Mouse (Mus musculus): ENCODE results near the gene Rhbg.
A peak's percentile ranks its signal among the peaks of the same experiment; 100 is the strongest.

Rhbg gene

DNA sequence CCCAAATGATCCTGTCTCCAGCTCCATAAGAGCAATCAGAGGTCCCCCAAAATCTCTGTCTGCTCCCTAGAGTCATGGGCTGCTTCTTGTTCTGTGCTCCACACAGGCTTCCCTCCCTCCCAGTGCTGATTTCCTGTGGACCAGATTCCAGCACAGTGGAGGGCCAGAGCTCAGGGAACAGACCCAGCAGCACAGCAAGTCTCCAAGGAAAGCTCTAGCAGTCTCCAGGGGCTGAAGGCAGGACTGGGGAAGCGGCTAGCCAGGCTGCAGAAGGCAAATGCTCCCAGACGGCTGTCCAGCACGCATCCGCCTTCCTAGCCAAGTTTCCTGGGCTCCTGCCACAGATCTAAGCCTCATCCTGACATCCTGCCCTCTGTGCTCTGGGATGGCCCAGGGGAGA, 25.6 kb downstream of the Rhbg start:
- no peak for DNase-seq (ENCODE audit: low spot score)

DNA sequence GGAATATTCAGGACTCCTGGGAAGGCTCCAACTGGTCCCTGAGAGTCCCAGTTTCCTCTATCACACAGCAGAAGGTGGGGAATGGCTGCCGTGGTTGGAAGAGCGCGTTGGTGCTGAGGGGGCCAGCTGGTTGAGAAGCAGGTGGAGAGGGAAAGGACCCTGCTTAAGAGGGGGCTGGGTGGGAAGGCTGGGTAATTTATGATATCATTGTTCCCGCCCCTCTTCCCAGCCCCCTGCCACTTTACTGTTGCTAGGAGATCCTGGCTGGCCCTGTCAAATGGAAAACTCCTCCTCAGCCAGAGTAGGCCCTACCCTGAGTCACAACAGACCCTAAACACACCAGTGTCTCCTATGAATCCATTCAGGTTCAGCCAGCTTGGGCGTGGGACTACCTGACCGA, 26.5 kb downstream of the Rhbg start:
- DNase-seq (ENCODE audit: low spot score): no peak

DNA sequence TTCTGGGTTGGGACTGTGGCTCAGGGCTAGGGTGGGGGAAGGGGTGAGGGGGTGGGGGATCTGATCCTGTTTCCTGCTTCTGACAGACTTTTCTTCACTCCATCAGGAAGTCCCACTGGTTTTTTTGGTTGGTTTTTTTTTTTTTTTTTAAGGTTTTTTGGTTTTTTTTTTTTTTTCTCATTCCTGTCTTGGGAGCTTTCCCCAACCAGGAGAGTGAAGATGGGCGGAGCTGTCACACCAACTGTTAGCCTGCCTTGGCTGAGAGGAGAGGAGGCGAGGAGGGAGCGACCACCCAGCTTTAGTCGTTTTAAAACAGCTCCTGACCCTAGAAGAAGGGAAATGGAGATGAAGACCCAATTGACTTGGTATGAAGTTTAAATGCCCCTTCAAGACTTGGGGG, 27.2 kb downstream of the Rhbg start:
- no peak for DNase-seq (ENCODE audit: low spot score)

DNA sequence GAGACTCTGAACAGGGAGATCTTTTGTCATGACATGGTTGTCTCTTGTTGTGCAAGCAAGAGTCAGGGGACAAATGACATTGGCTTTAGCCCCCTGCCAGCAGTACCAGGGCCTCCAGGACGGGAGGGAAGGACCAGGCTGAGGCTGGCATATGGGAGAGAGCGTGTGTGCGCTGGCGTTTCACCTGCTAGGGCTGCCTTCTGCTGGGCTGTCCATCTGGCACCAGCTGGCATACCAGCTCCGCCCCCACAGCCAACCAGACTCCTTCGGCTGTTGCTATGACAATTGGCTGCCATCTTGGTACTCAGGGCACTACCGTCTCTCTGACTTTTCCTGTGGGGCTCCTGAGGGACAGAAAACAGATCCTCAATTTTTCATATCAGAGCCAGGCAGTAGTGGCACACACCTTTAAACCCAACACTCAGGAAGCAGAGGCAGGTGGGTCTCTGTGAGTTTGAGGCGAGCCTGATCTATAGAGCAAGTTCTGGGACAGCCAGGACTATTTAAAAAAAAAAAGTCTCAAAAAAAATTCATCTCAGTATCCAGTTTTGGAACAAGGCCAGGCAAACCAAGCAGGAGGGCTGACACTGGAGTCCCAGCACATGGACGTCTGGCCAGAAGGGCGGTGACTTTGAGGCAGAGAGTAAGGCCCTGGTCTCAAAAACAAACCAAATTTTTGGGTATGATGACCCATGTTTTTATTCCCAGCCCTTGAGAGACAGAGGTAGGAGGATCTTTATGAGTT, 28.2 kb downstream of the Rhbg start:
- no peak for DNase-seq (ENCODE audit: low spot score)

DNA sequence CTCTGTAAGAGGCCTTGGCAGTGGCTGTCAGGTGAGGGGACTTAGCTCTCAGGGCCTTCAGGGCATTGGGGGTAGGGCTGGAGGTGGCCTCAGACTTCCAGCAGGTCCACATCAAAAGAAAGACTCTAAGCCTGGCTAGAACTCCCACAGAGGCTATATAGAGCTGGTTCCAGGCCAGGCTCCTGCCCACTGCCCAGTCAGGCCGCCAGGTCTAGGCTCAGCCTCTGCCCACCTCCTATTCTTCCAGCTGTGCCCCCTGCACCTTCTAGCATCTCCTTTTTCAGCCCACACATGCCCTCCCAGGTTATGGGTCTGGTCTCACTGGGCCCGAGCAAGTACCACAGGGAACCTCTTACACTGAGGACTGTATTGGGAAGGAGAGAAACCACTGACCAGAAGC, 29.6 kb downstream of the Rhbg start:
- DNase-seq (ENCODE audit: low spot score): no peak

DNA sequence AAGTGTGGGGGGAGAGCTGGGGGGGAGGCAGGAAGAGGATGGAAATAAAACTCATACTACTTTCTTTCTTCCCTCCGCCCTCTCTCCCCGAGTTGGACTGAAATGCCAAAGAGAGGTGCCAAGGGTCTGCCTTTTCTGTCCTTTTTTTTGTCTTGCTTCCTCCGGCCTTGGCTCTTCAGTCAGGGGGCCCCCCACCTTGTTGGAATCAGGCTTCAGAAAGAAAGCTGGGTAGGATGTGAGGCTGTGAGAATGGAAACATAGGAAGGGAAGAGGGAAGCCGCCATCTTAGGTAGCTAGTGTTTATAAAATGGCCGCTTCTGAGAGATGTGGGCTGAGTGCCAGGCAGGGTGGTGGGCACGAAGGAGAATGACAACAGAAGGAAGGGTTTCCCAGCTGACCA, 32.1 kb downstream of the Rhbg start:
- DNase-seq (ENCODE audit: low spot score): no peak

DNA sequence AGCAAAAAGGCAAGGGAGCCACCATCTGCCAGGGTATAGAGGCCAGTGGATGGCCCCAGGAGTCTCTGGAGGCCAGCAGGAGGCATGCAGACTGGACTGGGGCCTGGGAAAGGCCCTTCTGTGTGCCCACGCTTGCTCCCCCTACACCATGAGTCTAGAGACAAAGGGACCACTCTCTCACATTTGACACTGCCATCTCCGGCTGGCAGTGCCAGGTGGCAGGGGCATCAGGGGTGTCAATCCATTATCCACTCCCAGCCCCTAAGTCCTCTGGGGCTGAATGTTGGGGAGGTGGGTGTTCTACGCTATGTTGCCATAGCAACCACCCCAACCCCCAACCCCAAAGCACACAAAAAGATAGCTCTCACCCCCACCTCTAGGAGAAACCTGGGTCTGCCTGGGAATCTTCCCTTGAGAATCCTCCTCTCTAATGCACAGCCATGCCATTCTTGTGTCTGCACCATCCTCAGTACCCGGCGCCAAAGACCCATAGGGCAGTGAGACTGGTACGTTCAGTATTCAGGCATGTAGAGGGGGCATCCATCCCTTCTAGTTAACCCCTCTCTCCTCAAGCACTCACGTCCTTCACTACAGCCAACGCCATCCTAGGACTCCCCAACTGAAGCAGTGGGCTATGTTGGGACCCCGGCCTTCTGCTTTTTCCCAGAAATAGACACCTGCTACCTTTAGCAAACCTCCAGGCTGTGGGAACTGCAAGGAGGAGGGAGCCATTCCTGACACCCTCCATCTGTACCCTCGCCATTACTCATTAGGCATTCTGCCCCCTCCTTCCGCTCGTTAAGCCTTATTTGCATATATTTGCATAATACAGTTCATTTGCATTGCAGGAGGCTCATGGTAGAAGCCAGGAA, 32.8 kb downstream of the Rhbg start:
- DNase-seq (ENCODE audit: low spot score): no peak

DNA sequence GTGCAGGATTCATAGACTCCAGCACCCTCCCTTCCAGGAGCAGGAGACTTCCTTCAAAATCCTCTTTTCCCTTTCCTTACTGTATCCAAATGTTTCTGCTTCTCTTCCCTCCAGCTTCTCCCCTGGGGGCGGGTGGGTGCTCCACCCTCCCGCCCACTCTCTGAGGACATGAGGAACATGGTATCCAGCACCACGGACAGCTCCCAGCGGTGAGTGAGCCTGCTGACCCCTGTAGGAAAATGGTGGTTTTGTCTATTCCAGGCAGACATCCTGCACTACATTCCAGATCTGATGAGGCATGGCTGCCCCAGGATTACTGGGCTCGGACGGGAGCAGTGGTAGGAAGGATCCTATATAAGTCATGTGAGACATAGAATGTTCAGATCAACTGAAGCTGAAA, 33.7 kb downstream of the Rhbg start:
- peak; percentile 78 for DNase-seq (ENCODE audit: low spot score)

DNA sequence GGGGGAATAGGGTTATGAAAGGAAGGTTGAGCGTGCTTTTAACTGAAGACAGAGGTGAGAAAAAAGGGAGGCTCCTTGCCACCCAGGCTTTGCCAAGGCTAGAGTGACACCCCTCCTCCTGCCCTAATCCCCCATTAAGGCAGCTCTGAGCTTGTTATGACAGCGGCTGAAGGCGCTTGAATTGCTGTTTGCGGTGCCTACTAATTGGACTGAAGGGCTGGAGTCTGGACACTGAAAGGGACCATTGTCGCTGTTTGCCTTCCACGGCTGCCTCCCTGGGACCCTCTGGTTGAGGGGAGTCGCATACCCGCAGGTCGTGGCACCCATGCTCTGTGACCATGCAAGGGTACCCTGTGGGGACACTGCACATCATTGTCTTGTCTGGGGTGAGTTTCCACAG, 34.6 kb downstream of the Rhbg start:
- DNase-seq (ENCODE audit: low spot score): no peak

DNA sequence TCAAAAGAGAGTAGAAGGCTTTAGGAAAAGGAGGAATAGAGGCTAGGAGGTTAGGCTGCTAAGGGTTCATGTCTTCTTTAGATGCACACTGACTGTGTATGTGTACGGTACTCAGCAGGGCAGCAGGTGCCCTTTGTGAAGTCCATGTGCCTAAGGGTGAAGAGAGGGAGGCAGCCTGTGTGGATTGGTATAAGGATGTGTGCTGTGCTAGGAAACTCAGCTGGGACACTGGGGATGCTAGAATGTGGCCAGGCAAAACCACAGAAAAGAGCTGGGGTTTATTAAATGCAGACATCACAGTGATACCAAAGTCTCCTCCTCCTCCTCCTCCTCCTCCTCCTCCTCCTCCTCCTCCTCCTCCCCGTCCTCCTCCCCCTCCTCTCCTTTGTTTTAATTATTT, 36.8 kb downstream of the Rhbg start:
- DNase-seq (ENCODE audit: low spot score): no peak

GRCm38 (mm10) chr3:88216534-88217326, 37.8 kb downstream of the Rhbg start:
- no peak for DNase-seq (ENCODE audit: low spot score)

GRCm38 (mm10) chr3:88216116-88216515, 38.4 kb downstream of the Rhbg start:
- DNase-seq (ENCODE audit: low spot score): no peak

DNA sequence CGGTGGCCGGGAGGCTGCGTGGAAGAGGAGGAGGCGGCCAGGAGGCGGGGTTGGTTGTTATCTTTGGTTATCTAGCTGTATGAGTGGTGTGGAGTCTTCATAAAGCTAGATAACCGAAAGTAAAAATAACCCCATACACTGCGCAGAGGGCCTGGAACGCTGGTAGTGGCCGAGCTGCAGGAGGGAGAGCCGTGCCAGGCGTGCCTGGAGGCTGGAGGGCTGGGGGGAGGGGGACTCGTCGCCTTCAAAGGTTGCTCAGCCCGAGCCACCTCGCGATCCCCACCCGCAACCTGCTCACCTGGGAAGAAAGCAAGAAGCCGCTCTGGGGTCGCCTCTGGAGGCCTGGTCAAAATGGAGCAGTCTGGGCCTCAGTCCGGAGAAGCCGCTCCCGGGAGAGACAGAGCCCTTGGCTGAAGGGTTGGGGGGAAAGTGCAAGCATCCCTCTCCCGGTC, 38.9 kb downstream of the Rhbg start:
- DNase-seq (ENCODE audit: low spot score): no peak

DNA sequence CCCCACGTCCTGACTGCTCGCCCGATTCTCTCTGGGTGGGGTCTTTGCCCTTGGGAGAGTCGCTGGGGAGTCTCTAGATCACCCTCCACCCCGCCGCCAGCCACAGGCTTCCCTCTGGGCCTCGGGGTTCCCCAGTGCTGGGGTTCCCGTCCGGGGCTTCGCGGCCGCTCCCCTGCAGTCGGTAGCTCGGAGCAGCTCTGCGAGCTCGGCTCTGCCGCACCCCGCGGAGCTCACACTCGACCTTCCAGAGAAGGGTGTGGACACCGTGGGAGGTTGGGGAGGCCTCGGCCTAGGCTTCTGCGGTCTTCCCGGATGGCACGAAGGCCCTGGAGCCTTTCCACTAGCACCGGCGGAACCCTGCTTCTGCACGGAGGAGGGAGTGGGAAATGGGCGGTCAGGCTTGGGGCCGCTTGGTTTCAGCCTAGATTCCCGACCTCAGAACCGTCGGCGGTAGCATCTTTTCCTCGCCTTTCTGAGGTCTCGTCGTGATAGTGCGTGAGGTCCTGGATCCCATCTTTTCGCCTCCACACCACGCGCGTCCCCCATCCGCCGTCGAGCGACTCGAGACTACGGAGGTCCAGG, 39.4 kb downstream of the Rhbg start:
- DNase-seq (ENCODE audit: low spot score): no peak

GRCm38 (mm10) chr3:88214197-88214938, 40.1 kb downstream of the Rhbg start:
- DNase-seq (ENCODE audit: low spot score): no peak

DNA sequence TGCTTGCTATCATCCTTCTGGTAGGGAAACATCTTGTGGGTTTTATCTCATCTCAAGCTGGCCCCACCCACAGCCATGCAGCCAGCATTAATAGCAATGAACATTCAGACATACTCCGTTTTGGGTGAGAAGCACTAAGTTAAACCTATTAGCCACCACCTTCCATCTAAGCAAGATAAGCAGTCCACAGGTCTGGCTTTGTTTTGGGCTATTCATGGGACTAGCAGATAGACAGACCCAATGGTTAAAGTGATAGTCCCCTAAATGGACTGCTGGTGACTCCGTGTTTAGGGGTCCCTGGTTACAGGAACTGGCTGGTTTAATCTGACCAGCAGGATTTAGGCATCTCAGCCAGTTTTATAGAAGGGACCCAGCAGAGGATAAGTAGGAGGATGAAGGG, 41.5 kb downstream of the Rhbg start:
- DNase-seq (ENCODE audit: low spot score): no peak

DNA sequence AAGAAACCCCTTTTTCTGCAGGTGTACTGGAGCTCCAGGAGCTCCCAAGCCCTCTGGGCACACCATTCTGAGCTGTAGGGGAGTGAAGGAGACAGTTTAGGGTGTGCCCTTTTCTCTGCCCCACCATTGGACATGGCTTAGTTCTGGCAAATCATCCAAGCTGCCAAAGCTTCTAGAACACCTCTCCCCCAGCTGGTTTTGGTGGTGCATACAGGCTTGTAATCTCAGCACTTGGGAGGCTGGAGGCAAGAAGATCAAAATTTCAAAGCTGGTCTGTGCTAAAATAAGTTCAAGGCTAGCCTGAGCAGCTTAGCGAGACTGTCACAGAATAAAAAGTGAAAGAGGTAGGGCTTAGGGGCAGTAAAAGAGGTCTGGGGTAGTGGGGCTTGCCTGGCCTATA, 42.2 kb downstream of the Rhbg start:
- no peak for DNase-seq (ENCODE audit: low spot score)

DNA sequence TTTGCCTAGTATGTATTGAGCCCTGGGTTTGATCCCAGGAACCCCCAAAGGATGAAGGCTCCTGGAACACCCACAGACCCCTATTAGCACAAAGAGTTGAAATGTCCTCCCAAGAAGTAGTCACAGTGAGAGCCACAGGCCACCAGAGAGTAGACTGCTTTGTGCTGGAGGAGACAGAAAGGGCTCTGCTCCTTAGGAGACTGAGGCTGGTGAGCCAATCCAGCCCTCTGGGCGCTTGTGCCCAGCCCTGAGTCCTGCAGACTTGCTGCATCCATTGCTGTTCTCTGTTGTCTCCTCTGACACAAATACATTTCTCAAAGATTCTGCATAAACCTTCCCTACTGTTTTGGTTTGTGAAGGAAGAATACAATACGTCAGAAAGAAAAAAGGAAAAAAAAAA, 43.6 kb downstream of the Rhbg start:
- DNase-seq (ENCODE audit: low spot score): no peak

DNA sequence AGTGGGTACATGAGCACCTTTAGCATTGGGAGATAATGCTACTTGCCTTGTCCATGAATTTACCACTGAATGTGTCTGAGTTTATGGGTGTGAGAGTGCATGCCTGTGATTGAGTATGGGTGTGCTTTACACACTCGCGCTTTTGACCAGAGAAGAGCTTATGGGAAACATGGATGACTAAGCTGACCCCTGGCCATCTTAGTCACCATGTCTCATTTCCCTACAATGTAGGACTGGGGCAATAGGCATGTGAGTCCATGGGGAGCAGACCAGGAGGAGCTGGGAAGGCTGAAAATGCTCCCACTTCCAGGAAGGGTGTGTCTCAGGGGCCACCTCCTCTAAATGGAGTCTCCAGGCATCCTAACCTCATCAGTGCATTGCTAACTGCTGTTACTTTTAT, 44.4 kb downstream of the Rhbg start:
- DNase-seq (ENCODE audit: low spot score): no peak

DNA sequence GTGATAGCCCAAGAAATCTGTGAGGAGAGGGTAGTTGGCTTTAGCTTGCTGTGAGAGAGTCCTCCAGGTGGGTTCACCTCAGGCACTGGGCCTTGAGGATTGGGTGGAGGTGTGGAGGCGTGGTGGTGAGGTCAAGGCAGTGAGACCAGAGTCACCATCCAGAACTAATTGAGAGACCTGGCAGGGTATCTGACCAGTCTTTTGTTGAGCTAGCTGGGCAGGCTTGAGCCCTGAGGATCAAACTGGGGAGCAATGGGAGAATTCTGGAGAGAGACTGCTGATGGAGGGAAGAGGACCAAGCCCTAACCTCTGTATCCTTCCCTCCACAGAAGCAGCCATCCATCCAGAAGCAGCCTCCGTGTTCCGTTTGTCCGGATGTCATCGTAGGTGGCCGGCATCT, 45.2 kb downstream of the Rhbg start:
- no peak for DNase-seq (ENCODE audit: low spot score)

DNA sequence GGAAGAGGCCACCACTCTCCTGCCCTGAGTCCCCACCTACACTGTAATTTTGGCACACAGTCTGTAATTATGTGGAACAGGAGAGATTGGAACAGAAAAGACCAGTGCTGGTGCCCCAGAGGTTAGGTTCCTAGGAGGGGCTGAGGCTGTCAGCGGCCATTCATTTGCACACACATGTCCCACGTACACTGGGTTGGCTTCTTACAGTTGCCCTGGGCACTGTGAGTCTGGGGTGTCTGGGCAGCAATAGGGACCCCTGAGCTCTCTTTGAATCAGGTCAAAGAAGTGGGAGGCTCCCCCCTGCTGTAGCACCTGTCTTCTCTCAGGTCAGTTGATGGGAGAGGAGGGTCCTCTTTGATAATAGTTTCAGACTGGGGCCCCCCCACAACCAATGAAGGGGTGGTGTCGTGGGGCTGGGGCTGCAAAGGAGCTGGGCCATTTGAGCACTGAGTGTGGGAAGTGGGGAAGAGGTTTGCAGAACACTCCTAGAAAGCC, 46.2 kb downstream of the Rhbg start:
- no peak for DNase-seq (ENCODE audit: low spot score)

Data from ovary, postnatal 14 days (tissue).